Mouse (Mus musculus) thymus, adult 2 months (tissue): ENCODE data around the gene AU021092.

Experiments
- CTCF ChIP-seq: fragments of 200-500 bp; IDR thresholded peaks from 2 replicates; pipeline ENCODE4 v1.5.1; 2012; ENCODE audit warnings: mild to moderate bottlenecking, control low read depth, low read length, moderate library complexity, borderline replicate concordance; ENCODE audit not compliant: control insufficient read depth, poor library complexity, insufficient read depth; ENCODE audit errors: extremely low read depth
- POLR2A ChIP-seq: fragments of 200-500 bp; IDR thresholded peaks from 2 replicates; pipeline ENCODE4 v1.6.1; 2012; ENCODE audit warnings: mild to moderate bottlenecking, low read length, control low read depth, moderate library complexity; ENCODE audit not compliant: control insufficient read depth, poor library complexity, insufficient read depth; ENCODE audit errors: extremely low read depth

DNA sequence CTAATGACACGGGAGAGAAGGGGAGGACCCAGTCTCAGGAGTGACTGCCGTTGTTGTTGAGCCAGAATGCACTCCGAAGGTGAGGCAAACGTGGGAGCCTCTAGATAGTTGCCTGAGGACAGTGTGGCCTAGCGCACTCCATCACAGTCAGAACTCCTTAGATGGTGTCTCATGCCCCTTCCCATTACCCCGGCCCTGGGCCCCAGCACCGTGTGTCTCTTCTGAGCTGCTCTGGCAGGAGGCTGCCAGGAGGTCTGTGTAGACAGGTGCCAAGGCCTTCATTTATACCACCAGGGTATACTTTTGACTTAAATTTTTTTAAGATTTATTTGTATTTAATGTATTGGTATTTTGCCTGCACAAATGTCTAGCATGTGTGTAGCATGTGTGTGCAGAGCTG lies 41.8 kb upstream of the AU021092 start:
- TF ChIP-seq POLR2A: no peak
- no peak for TF ChIP-seq CTCF
